Mouse (Mus musculus) forebrain, embryonic 16.5 days (tissue): ENCODE measurements around the gene Stum. TPM values are rescaled to one million over a fixed set of nuclear protein-coding genes. Genes with fewer than 3 reads are reported as not detected.
A peak's percentile ranks its signal among the peaks of the same experiment; 100 is the strongest.

Experiments used
- ATAC-seq: fragments of 200-750 bp; cut with Nextera tagmentation; 2 replicates; pipeline ENCODE4 v1.8.0; 2017; ENCODE audit warnings: mild to moderate bottlenecking, moderate library complexity
- H3K27ac ChIP-seq: fragments of 300-500 bp; sonication (generic); 2 replicates; pipeline ENCODE4 v1.5.1; 2014; ENCODE audit warnings: low read length, control low read depth
- H3K27me3 ChIP-seq: fragments of 300-500 bp; sonication (generic); replicated peaks from 2 replicates; pipeline ENCODE4 v1.6.1; 2014; ENCODE audit warnings: low read length; ENCODE audit not compliant: control insufficient read depth, insufficient read depth
- H3K36me3 ChIP-seq: fragments of 300-500 bp; sonication (generic); 2 replicates; pipeline ENCODE4 v1.6.1; 2014; ENCODE audit not compliant: control insufficient read depth, insufficient read depth
- H3K4me1 ChIP-seq: fragments of 300-500 bp; sonication (generic); replicated peaks from 2 replicates; pipeline ENCODE4 v1.6.1; 2014; ENCODE audit warnings: low read length; ENCODE audit not compliant: control insufficient read depth, insufficient read depth
- H3K4me2 ChIP-seq: fragments of 300-500 bp; sonication (generic); 2 replicates; pipeline ENCODE4 v1.6.1; 2014; ENCODE audit warnings: mild to moderate bottlenecking, low read length, control low read depth
- H3K4me3 ChIP-seq: fragments of 300-500 bp; sonication (generic); replicated peaks from 2 replicates; pipeline ENCODE4 v1.5.1; 2014; ENCODE audit warnings: mild to moderate bottlenecking, low read length, control low read depth
- H3K9ac ChIP-seq: fragments of 300-500 bp; sonication (generic); replicated peaks from 2 replicates; pipeline ENCODE4 v1.6.1; 2014; ENCODE audit warnings: low read depth, low read length, control low read depth
- H3K9me3 ChIP-seq: fragments of 300-500 bp; sonication (generic); 2 replicates; pipeline ENCODE4 v1.6.1; 2016; ENCODE audit warnings: low read length; ENCODE audit not compliant: control insufficient read depth
- WGBS: fragments of 180-500 bp; shearing (Covaris S2); extraction: QIAGEN DNeasy Blood & Tissue Kit; methylation state at CpG from one replicate; pipeline ENCODE4 v1.1.7; 2014; 5-methylcytosine and 5-hydroxymethylcytosine counted together
- polyA plus RNA-seq: library from polyadenylated mRNA; unstranded; fragments of >200 nt; fragmentation: Nextera tagmentation; extraction: Ambion mirVana; gene quantifications from 2 replicates; pipeline ENCODE4 v1.2.1, GENCODE M21; 2015

Gene Stum
- polyA plus RNA-seq, 1 experiment from 2014 or later: 4.3 TPM

DNA sequence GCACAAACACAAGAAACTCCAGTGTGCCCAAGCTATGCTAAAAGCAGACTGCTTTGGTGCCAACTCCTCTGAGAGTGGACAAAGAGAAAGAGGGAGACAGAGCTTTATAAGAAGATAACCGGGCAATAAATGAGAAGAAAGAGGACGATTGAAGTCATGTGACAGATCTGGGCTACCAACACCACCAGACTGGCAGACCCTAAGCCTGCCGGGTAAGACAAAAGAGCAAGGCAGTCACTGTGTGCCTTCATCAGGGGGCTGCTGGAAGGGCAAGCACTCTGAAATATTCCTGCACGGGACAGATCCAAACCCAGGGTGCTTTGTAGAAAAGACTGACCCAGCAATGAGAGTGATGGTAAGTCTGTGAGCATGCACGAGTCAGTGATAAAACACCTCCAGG lies 20.2 kb upstream of the Stum start:
- no peak overlapping the region for H3K27ac ChIP-seq
- 0 out of 2 replicates have a peak, but pooled peaks cover 3% of the 10 kb centered on the region for H3K4me1 ChIP-seq
- H3K4me2 ChIP-seq: no peak overlapping the region
- WGBS: 34% methylated on average over 5 of the region's 5 CpGs
- no peaks in the 10 kb centered on the region for H3K27me3 ChIP-seq
- no peak overlapping the region for H3K4me3 ChIP-seq
- H3K9me3 ChIP-seq: no peaks in the 10 kb centered on the region
- ATAC-seq: no peak
- no peaks in the 10 kb centered on the region for H3K36me3 ChIP-seq
- H3K9ac ChIP-seq: no peak overlapping the region

DNA sequence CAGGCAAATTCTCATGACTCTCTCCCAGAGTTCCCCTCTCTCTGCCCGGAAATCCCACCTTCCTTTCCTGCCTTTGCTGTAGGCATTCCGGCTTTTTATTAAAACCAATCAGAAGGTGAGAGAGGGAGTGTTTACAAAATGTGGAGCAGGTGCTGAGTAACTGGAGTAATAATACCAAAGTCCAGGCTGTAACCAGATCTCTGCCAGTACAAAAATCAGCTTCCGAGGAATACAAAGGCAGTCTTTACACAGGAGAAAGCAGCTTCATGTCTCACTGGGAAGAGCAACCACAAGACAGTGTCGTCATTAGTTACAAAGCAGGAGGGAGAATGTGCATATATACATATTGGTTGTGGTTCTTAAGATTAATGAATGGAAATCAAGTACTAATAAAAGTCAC lies 19.3 kb upstream of the Stum start:
- WGBS: 65% methylated on average over 4 of the region's 4 CpGs
- ATAC-seq: no peak
- H3K27me3 ChIP-seq: no peaks in the 10 kb centered on the region

DNA sequence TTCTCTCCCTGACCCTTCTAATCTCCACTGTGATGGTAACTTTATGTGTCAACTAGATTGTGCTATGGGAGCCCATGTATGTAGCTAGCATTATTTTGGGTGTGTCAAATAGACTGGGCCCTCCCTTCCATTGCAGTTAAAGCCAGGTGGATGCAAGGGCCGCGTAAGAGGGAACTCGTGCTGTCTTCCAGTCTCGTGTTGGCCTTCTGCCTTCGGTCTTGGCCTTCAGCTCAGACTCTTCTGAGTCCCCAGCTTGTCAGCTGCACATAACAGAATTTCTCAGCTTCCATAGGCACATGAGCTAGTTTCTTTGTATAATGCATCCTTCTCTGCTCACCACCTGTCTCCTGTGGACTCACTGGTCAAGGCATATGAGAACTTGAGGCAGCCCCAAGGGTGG lies 17.3 kb upstream of the Stum start:
- Histone ChIP-seq H3K4me1 (no peaks in the 10 kb centered on the region), H3K36me3 (no peaks in the 10 kb centered on the region), H3K27ac (no peak overlapping the region), H3K9ac (no peak overlapping the region), H3K4me3 (no peak overlapping the region), H3K4me2 (no peak overlapping the region), H3K27me3 (no peaks in the 10 kb centered on the region), H3K9me3 (no peaks in the 10 kb centered on the region)
- no peak for ATAC-seq
- 89% methylated on average over 5 of the region's 5 CpGs for WGBS

More for the DNA sequence above, 19.3 kb upstream of the Stum start:
- Histone ChIP-seq H3K4me3 (no peak overlapping the region), H3K4me2 (no peak overlapping the region), H3K9ac (no peak overlapping the region), H3K27ac (no peak overlapping the region), H3K9me3 (no peaks in the 10 kb centered on the region), H3K4me1 (0 out of 2 replicates have a peak, but pooled peaks cover 3% of the 10 kb centered on the region), H3K36me3 (no peaks in the 10 kb centered on the region)

DNA sequence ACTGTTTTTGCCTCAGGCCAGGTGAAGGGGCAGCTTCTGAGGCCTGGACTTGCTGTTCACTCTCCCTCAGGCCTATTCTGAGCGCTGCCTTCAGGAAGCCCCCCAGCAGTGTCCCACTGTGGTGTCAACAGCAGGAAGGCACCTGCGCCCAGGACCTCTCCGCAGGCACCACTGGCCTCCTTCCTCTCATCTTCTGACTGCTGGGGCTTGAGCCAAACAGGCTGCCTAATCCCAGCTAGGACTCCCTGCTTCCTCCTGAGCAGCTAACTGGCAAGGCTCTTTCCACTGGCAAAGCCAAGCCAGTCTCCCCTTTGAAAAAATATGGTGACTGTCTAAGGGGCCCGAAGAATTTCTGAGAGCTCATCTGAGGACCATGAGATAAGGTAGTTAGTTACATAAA lies 16.9 kb upstream of the Stum start:
- H3K9ac ChIP-seq: no peak overlapping the region
- ATAC-seq: no peak
- no peak overlapping the region for H3K4me3 ChIP-seq
- 52% methylated on average over 4 of the region's 4 CpGs for WGBS
- no peaks in the 10 kb centered on the region for H3K9me3 ChIP-seq
- H3K27ac ChIP-seq: no peak overlapping the region
- no peaks in the 10 kb centered on the region for H3K4me1 ChIP-seq
- H3K36me3 ChIP-seq: no peaks in the 10 kb centered on the region
- H3K27me3 ChIP-seq: no peaks in the 10 kb centered on the region
- H3K4me2 ChIP-seq: no peak overlapping the region

DNA sequence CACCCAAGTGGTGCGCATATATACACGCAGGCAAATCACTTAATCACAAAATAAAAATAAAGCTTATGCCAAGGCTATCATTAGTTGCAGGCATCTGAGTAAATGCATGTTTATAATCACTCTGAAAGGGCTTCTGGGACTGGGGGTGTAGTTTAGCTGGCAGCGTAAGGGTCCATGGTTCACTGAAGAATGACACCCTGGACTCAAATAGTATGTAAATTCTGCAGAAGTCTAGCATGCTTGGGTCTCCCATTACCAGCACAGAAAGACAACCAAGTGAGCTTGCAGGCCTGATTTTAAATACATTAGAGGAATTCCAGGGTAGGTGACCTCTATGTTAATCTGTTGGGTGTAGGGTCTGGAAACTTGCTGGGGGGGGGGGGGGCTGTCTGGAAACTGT lies 16.5 kb upstream of the Stum start:
- Histone ChIP-seq H3K36me3 (no peaks in the 10 kb centered on the region), H3K27me3 (no peaks in the 10 kb centered on the region), H3K27ac (no peak overlapping the region), H3K4me2 (no peak overlapping the region), H3K9ac (no peak overlapping the region), H3K9me3 (no peaks in the 10 kb centered on the region), H3K4me3 (no peak overlapping the region), H3K4me1 (no peaks in the 10 kb centered on the region)
- no peak for ATAC-seq
- WGBS: 82% methylated on average over 3 of the region's 3 CpGs

DNA sequence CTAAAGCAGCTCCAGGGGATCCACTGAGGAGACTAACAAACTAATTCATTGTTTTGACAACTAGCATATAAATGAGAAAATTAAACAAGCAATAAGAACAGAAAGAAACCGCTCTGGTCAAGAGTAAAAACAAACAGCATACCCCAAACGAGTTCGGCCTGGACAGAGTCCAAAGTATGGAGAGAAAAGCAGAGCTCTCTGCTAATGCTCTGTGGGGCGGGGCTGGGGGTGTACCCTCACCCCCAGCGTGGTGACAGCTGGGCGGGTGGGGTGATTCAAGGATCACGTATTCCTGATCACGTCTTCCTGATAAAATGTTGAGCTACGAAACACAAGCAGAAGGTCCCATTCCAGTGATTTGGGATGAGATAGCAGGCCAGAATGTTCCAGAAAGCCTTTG lies 9.5 kb upstream of the Stum start:
- Histone ChIP-seq H3K27me3 (no peaks in the 10 kb centered on the region), H3K27ac (no peak overlapping the region), H3K4me3 (no peak overlapping the region), H3K36me3 (no peaks in the 10 kb centered on the region), H3K4me1 (no peaks in the 10 kb centered on the region), H3K9me3 (no peaks in the 10 kb centered on the region), H3K4me2 (no peak overlapping the region), H3K9ac (no peak overlapping the region)
- WGBS: 38% methylated on average over 9 of the region's 9 CpGs
- ATAC-seq: no peak

DNA sequence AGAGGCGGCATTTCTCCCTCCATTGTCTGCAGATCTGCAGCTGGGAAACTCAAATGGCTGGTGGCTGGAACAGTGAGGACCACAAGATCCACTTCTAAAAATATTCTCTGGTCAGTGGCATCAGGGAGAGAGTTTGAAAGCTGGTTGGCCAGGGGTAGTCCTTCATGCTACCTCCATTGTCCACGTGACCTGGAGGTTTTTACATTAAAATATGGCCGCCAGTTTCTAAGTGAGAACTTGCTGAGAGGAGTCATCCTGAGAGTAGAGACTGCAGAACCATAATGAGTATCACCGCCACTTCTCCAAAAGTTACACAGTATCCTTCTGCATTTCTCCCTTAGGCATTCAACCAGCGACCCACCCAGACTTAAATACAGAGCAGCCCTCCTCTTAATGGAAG lies 2.0 kb upstream of the Stum start:
- H3K27me3 ChIP-seq: peaks cover 28% of the 10 kb centered on the region
- H3K27ac ChIP-seq: no peak overlapping the region
- no peaks in the 10 kb centered on the region for H3K9me3 ChIP-seq
- no peaks in the 10 kb centered on the region for H3K36me3 ChIP-seq
- no peak for ATAC-seq
- H3K4me3 ChIP-seq: no peak overlapping the region
- WGBS: 87% methylated on average over 5 of the region's 5 CpGs
- H3K9ac ChIP-seq: no peak overlapping the region
- no peak overlapping the region for H3K4me2 ChIP-seq
- peaks cover 22% of the 10 kb centered on the region for H3K4me1 ChIP-seq

DNA sequence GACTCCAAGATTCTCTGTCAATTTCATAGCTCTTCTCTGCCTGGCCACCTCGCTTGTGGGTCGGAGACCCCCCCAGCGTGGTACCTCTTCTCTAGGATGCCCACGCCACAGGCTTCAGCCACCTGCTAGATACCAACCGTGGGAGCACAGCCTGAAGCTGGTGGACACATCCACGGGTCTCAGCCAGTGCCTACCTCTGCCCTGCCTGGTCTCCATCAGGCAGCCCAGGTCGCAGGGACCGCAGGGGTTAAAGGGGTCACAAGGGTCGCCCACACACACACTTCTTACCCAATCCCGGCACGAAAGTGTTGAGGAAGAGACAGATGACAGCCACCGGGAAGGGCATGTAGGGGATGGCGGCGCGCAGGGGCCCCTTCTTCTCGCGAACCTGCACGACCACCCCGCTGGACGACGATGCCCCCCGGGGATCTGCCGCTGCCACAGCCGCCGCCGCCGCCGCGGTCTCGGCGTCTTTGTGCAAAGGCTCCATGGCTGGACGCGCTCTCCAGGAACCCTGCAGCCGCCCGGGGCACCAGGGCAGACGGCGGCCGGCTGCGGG lies 385 bp downstream of the Stum start:
- peaks cover 28% of the 10 kb centered on the region for H3K27me3 ChIP-seq
- peak overlapping the region; percentile 85 for H3K4me2 ChIP-seq
- ATAC-seq: peak; percentile 21; the same call in 1 of the 2 replicates
- H3K27ac ChIP-seq: no peak overlapping the region
- peak overlapping the region; percentile 53 for H3K4me3 ChIP-seq
- WGBS: 5% methylated on average over 35 of the region's 39 CpGs
- no peaks in the 10 kb centered on the region for H3K9me3 ChIP-seq
- peaks cover 22% of the 10 kb centered on the region for H3K4me1 ChIP-seq
- H3K9ac ChIP-seq: peak overlapping the region; percentile 60
- H3K36me3 ChIP-seq: no peaks in the 10 kb centered on the region

DNA sequence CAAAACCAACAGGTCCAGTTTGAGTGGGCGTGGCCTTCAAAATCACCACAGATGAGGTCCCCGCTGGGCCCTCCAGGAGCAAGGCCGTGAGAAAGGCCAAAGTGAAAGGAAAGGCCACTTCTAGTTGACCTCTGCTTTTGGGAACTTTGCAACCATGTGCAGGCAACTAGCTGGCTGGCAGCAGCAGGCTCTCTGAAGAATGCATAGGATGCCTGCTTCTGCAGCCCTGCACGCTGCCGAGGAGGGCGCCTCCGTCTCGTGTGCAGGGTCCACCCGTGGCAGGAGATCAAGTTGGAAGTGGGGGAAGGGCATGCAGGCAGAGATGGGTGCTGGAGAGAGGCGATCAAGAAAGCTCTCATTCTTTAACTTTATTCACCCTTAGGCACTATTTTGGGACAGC lies 1.3 kb downstream of the Stum start:
- Histone ChIP-seq H3K36me3 (no peaks in the 10 kb centered on the region), H3K27ac (no peak overlapping the region), H3K27me3 (peaks cover 28% of the 10 kb centered on the region), H3K4me2 (peak overlapping the region; percentile 16; the same call in 1 of the 2 replicates), H3K4me3 (peak overlapping the region; percentile 2; the same call in 1 of the 2 replicates), H3K9me3 (no peaks in the 10 kb centered on the region), H3K9ac (no peak overlapping the region), H3K4me1 (peaks cover 22% of the 10 kb centered on the region)
- WGBS: 11% methylated on average over 10 of the region's 10 CpGs
- ATAC-seq: no peak

DNA sequence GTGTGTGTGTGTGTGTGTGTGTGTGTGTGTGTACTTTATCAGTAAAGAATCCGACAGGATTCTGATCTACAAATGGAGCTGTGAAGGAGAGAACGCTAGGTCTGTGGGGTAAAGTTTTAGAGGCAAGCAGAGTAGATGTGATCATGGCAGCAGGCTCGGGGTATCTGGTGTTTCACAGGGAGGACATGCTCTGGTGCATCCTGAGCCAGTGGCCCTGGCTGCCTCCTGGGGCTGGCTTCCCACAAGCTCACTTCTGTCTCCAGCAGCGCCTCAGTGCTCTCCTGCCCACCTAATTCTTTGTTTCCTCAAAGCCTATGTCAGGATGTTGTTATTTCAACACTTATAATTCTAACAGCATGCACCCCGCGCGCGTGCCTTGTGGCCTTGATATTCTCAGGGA lies 2.0 kb downstream of the Stum start:
- H3K4me2 ChIP-seq: no peak overlapping the region
- H3K4me3 ChIP-seq: no peak overlapping the region
- H3K36me3 ChIP-seq: no peaks in the 10 kb centered on the region
- 42% methylated on average over 8 of the region's 8 CpGs for WGBS
- H3K9me3 ChIP-seq: no peaks in the 10 kb centered on the region
- ATAC-seq: no peak
- H3K9ac ChIP-seq: no peak overlapping the region
- H3K27ac ChIP-seq: no peak overlapping the region
- H3K4me1 ChIP-seq: peaks cover 22% of the 10 kb centered on the region
- peaks cover 28% of the 10 kb centered on the region for H3K27me3 ChIP-seq
